In genomic region chr7:43562006-43562633, GRCm38 (mm10) we compare ENCODE assay signal across 8 mouse cellular contexts. TPM values are rescaled to one million over a fixed set of nuclear protein-coding genes. Genes with fewer than 3 reads are reported as not detected.
DNase-seq lines count a peak whose midpoint lies in the region; ATAC-seq lines count a peak whose summit lies in the region.

Zfp658 (plus strand) TSS chr7:43562256.

- WGBS in intestine, embryonic 15.5 days, result under 1% methylated on average over 27 of the region's 27 CpGs

- no peaks in the 10 kb centered on the region for H3K9me3 ChIP-seq in intestine, embryonic 15.5 days

- H3K4me1 ChIP-seq in intestine, embryonic 15.5 days (replicated peaks), result peaks cover 11% of the 10 kb centered on the region

- H3K9ac ChIP-seq in intestine, embryonic 15.5 days, result peak within 1 kb of the TSS; percentile 77

- peak within 1 kb of the TSS; percentile 84 for H3K4me2 ChIP-seq in intestine, embryonic 15.5 days (replicated peaks)

- DNase-seq in adrenal gland, adult 18-20 months (ENCODE audit: low spot score in 2 of 2), result peak; percentile 75 to 76
- DNase-seq in embryo, embryonic 10.5 days (ENCODE audit: low spot score), result peak; percentile 96
- peak; percentile 73 to 84 for DNase-seq in gastrocnemius, postnatal 4 days (ENCODE audit: low spot score in 2 of 2)
- peak; percentile 91 to 93 for DNase-seq in left cerebral cortex, postnatal 14 days (ENCODE audit: low spot score in 2 of 2)
- DNase-seq in right cerebral cortex, postnatal 14 days, result peak; percentile 87
- peak; percentile 73 for DNase-seq in urinary bladder, postnatal 25 days (ENCODE audit: low spot score)

- no peaks in the 10 kb centered on the region for H3K27me3 ChIP-seq in intestine, embryonic 15.5 days (replicated peaks)

- intact Hi-C loops in left cerebral cortex, postnatal 14 days (cut with DNase I), result loop anchor here (2.0 to 5.0 kb wide), 2 partner anchors 17 to 105 kb away; partner anchors contain the start of gene Zfp719

- peak; percentile 89 for ATAC-seq in intestine, embryonic 15.5 days
- ATAC-seq in megakaryocyte-erythroid progenitor cell, adult 5-6 weeks (replicated peaks; ENCODE audit: low FRiP score, low TSS enrichment, poor library complexity, severe bottlenecking), result peak; percentile 85

- no peaks in the 10 kb centered on the region for H3K36me3 ChIP-seq in intestine, embryonic 15.5 days

- peak within 1 kb of the TSS; percentile 70 for H3K4me3 ChIP-seq in intestine, embryonic 15.5 days (replicated peaks)

- H3K27ac ChIP-seq in intestine, embryonic 15.5 days, result peak within 1 kb of the TSS; percentile 86

RNA-seq across cellular contexts. Expression of gene Zfp658, which starts in this region (rescaled TPM):
- 1 to 10 TPM; 2.2 TPM for total RNA-seq in adrenal gland, adult 18-20 months (2021)
- 1 to 10 TPM; 2.2 to 2.3 TPM for total RNA-seq in gastrocnemius, postnatal 4 days (2021)
- 2.7 and 2.8 TPM in 2 replicates for polyA plus RNA-seq in intestine, embryonic 15.5 days (2015; fragmentation: Nextera tagmentation; extraction: Ambion mirVana)
- total RNA-seq in left cerebral cortex, postnatal 14 days (2021), result 1 to 10 TPM; 4.9 TPM
- total RNA-seq in megakaryocyte-erythroid progenitor cell, adult 5-6 weeks (2014; fragmentation: Nextera tagmentation), result 1.0 and 1.2 TPM in 2 replicates
- total RNA-seq in megakaryocyte-erythroid progenitor cell, adult 5-6 weeks (2017), result 0.09 and 0.11 TPM in 2 replicates

Comparison
In these comparisons a context has a peak if more than half of its experiments do, and no peak if none do; other contexts are left out.
1. Peak in every context shown above with its lines: DNase-seq, ATAC-seq, H3K4me3 ChIP-seq and H3K27ac ChIP-seq.